Mouse (Mus musculus) CD4-positive, CD25-positive, alpha-beta regulatory T cell, adult 4 months (primary cell): Measurements from ENCODE around the gene Lzts3. TPM values are rescaled to one million over a fixed set of nuclear protein-coding genes. Genes with fewer than 3 reads are reported as not detected.

Source experiments
- ATAC-seq: one replicate; pipeline ENCODE4 v1.8.0; 2017
- polyA plus RNA-seq, 2 experiments: library from polyadenylated mRNA; unstranded; fragments of 100-300 nt; shearing (Covaris generic); gene quantifications; one replicate each; pipeline ENCODE4 v1.2.1; 2017

Lzts3 gene
- polyA plus RNA-seq, 2 experiments from 2014 or later: 0.15 to 0.35 TPM

DNA sequence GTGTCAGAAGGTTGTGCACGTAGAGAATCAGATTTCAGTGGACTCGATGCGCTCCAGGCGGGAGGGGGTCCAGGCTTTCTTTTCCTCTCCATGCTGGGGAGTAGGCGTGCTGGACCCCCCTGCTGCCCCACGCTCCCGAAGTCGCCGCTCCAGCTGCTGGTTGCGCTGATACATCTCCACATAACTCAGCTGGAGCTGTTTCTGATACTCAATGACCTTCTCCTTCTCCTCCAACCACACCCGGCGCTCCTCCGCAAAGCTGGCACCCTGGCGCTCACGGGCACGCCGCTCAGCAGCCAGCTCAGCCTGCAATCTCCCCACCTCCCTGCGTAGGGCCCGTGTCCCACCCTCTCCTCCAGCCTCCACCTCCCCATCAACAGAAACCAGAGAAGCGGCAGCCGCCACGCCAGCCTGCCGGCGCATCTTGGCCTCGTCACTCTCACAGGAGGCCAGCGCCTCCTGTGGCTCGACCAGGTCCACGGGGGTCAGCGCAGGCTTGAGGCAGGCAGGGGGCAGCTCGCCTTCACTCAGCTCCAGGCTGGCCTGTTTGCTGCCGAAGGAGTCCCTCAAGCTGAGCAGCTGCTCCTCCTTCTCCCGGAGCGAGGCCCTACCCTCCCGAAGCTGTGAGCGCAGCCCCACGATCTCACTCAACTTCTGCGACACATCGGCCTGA lies 7.7 kb downstream of the Lzts3 start:
- peak; percentile 19 for ATAC-seq

DNA sequence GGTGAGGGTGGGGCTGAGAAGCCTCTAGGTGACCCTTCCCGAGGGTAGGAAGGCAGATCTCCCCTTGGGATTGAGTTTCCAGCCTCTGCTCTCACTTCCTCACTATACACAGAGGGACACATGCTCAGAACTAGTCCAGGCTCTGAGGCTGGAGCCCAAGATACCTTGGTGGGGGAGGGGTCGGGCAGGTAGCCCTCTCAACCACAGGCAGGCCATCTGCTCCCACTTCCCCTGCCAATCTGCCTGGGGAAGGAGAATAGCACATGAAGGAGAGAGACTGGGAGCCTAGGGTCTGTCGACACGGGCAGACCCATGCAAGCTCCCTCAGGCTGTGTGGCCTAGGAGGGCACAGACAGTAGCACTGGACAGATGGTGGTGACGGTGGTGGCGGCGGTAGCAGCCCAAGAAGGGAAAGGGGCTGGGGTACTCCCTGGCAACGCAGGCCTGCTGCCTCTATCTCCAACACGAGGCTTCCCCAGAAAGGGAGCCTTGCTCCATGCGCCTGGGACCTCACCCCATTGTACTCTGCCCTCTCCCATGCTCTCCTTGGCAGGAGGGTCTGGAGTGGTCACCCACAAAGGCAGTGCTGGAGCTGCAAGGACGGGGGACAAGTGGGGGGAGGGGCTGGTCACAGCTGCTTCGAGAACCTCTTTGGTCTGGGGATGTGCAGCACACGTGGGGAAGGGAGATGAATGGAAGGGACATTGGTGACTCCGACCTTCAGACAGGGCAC lies 8.4 kb downstream of the Lzts3 start:
- no peak for ATAC-seq

DNA sequence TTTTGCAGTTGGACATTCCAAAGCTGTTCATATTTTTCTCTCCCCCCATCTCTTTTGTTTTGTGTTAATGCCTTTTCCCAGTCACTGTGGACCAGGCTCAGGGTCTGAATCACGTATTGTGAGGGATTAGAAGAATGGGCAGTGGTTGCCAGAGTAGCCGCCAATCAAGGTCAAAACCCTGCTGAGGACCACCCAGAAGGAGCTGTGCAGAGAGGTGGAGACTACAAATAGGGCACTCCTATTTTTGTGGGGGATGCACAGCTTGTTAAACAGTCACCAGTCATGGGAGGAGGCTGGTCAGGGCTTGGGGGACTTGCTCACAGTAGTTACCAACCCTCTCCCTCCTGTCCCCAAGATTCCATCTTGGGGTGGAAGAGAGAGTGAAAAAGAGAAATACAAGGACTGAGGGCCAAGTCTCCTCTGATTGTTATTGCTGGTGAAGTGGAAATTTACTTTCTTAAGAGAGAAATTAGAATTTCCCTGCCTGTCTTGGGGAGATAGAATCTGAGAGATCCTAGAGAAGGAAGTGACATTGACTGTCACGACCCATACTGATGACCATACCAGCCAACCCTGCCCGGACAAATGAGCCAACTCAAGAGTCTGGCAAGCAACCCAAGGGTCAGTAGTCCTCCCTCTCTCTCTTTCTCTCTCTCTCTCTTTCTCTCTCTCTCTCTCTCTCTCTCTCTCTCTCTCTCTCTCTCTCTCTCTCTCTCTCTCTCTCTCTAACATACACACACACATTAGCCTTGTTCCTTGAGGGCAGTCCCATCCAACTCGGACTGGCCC lies 9.5 kb downstream of the Lzts3 start:
- ATAC-seq: no peak

DNA sequence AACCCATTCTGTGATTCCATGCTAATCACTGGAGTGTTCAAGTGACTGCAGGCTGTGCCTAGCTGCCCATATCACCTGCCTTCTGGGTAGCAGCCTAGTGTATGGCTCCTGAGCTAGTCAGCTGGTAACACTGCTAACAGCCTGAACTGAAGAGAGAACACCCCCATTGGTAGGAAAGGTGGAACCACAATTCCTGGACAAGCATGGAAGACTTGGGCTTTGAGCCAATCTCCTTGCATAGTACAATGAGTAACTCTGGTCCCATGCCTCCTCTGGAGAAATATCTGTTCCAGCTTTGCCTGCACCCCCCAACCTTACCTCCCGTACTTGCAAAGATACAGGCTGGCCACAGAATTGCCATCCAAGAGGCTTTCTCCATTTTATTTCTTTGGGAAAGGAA lies 10.2 kb downstream of the Lzts3 start:
- ATAC-seq: no peak

DNA sequence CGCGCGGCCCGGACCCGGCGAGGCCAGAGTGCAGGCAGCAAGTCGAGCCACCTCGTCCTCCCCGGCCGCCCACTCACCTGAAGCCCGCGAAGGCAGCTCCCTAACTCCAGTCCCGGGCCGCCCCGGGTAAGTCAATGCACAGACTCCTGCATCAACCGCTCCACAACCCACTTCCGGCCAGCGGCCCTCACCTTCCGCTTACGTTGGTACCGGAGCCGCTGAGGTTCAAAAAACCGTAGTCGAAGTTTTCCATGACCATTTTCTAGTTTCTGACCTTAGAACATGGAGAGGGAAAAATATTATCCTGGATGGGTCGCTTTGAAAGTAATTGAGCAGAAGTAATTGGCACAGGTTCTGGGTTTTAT lies 12.8 kb downstream of the Lzts3 start, which contains the start of the genes Fastkd5 and Ubox5:
Fastkd5 (minus strand) TSS at position 189 of the 365 bp plus-strand sequence.
Ubox5 (minus strand) TSS at position 200 of the 365 bp plus-strand sequence.
- ATAC-seq: peak; percentile 93

DNA sequence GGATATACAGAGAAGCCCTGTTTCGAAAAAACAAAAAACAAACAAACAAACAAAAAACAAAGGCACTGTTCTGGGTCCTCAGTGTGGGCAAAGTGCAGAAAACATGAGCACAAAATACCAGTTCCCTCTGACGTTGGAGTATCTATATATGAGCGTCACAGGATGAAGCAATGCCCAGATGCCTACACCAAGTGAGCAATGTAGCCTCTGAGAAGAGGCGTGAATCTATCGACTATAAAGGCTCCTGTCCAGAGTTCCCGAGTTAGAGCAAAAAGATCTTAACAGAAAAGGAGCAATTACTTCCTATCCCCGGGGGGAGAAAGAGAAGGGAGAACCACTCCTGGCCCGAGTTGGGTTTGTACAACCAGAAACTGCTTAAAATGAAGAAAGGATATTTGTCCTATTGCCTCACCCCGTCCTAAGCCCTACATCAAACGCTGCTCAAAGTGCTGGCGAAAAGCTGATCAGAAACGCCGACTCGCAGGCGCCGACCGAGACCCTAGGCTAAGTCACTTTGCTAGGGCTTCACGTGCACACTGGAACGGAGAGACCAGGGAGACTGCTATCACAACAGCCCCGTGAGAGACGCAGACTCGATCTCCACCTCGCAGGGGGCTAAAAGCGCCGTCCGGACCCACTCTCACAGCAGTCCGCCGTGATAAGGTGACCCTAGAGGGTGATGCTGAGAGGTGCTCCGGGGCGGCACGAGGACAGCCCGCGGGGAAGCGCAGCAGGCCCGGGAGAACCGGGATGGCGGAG lies 13.3 kb downstream of the Lzts3 start:
- peak; percentile 24 for ATAC-seq

DNA sequence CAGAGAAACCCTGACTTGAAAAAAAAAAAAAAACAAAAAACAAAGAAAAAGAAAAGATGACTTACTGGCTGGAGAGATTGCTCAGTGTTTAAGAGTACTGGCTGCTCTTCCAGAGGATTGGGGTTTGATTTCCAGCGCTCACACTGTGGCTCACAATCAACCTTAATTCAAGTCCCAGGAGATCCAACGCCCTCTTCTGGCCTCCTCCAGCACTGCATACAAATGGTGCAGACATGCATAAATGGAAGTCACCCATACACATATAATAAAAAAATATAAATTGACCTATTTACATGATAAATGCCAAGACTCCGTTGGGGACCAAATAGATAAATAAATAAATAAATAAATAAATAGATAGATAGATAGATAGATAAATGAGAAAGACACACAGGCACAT lies 14.2 kb downstream of the Lzts3 start:
- ATAC-seq: no peak

DNA sequence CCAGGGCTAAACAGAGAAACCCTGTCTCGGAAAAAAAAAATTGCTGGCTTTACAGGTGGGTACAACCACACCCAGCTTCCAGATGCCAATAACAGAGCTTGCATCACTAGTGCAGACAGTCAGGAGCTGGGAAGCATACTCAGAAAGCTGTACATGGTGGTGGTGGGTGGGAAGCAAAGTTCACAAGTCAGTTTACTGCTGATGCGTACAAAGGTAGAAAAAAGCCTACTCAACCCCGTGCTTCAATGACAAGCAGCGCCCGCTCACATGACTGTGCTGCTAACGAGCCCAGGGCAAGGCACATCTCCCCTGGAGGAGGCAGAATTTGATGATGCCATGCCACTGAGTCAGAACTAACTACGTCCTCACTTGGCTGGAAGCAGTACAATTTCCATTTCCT lies 23.6 kb downstream of the Lzts3 start:
- ATAC-seq: no peak

DNA sequence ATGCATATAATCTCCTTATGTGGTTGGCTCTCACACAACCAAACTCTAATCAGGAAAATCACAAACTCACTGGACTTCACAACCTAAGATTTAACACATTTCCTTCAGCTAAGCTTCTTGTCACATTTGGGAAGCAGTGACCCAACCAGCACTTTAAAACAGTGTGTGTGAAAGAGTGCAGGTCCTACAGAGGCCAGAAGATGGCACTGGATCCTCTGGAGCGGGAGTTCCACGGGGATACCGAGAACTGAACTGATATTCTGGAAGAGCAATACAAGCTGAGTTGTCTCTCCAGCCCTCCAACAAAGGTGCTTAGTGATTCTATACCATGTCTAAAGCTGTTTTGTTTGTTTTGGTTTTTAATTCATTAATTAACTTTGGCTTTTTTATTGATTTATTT lies 29.5 kb downstream of the Lzts3 start:
- no peak for ATAC-seq

DNA sequence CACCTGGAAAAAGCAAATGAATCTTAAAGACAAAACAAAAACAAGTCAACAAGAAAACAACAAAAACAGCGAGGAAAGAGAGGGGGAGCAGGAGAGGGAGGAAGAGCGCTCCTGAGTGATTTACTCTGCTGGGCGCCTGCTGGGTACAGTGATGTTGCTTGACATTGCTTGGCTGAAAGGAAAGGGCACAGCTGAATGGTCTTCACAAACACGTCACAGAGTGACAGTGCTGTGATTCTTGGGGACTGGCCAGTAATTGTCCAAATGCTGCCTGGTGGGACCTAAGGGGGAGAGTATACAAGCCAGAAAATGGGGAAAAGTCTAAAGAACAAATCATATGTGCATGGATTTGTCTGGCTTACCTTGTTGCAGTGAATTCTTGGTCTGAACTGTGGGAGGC lies 40.4 kb downstream of the Lzts3 start:
- ATAC-seq: no peak

DNA sequence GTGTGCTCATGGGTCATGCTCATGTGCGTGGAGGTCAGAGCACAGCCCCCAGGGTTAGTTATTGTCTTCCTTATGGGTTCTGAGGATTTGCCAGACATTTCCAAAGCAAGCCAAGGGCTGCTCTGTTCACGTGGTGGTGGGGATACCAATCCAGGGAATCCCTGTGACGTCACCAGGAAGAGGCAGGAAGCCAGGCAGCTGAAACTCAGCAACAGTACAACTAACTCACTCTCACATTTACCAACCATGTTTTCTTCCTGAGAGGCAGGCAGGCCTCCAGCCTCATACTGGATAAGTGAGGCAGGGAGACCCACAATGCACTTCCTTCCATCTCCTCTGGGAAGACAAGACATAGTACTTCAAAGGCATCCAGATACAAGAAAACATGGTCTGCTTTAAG lies 44.2 kb downstream of the Lzts3 start:
- ATAC-seq: no peak

DNA sequence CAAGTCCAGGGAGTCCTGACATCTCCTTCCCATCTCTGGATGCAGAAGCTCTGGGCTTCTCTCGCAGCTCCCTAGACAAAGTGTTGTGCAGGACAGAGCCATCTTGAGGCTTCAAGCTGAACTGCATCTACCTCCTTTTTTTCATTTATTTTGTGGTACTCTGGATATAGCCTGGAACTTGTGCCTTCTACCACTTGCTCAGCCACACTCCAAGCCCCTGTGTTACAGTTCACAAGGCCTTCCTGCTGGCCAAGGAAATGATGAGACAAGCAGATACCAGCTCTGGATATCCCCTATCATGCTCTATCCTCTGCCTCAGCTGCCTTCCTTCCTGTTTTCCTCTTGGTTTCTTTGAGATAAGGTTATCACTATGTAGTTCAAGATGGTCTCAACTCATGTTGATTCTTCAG lies 45.0 kb downstream of the Lzts3 start:
- ATAC-seq: peak; percentile 49

DNA sequence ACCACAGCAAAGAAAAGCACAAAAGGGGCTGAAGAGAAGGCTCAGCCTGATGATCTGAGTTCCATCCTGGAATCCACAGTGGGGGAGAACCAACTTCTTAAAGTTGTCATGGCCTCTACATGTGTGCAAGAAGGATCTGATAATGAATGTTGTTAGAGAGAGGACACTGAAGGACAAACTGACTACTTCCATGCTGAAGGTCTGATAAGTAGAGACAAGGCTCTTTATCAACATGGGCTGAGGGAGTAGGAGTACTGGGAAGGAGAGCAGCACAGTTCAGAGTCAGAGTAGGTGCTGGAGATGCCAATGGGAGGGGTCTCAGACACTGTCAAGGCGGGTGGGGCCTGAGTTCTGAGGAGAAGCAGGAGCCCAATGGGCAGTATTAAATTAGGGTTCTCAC lies 47.0 kb downstream of the Lzts3 start:
- ATAC-seq: no peak

DNA sequence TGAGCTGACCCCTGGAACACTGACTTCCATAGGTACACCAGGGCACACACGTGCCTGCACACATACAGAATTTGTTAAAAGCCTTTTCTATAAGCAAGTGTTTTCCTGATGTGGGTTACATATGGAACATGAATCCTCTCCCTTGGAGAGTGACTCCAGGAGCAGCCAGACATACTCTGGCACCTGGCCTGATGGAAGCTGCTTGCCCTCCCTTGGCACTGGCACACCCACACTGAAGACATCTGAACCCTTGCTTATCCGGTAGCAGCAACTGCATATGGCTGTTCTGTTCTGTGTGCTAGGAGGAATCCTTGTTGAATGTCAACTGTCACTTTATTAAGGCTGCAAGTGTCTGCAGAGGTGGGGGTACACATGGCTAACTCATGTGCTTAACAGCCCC lies 51.6 kb downstream of the Lzts3 start:
- ATAC-seq: no peak

DNA sequence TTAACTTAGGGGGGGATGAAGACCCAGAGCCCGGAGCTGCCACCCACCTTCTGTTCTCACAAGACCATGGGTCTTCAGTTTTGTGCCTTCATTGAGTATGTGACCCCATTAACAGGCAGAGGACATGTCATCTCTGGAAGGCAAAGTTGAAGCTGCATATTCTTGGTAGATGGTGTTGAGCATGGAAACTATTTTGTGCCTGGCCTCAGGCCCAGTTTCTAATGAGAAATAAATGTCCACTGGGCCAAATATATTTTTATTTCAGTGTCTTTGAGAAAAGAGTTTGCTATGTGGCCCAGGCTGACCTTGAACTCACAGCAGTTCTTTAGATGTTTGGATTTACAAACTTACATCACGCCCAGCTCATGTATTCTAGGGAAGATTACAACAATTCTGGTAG lies 52.8 kb downstream of the Lzts3 start:
- ATAC-seq: no peak

DNA sequence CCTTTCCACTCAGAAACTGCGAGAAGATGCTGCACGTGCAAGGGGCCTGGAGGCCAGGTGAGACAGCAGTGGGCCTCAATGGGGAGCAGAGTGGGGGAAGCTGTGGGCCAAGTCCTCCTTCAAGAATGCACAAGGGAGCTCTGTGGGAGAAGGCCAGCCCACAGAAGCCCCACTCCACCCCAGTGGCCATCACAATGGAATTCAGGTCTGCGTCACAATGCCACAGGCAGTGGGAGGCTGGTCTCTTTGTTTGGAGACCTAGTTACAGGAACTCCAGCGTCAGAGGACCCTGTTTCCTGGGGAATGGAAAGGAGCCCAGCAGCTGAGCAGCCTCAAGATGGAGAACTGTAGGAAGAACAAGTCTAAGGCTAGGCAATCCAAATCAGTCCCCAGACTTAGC lies 53.4 kb downstream of the Lzts3 start:
- no peak for ATAC-seq

DNA sequence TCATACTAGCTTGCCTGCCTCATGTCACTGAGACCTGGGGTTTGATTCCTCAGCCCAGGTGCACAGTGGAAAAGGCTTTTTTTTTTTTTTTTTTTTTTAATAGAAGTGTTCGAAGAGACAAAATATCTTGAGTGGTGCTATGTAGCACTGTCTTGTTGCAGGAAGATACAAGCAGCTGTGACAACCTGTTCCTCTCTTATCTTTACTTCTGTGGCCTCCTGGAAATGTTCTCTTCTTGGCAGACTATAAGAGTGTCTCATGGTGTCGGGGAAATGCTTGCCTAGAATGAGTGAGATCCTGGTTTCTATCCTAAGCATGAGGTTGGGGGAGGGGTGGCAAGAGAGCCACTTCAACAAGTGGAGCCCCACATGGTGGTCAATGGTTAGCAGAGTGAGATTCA lies 54.2 kb downstream of the Lzts3 start:
- ATAC-seq: no peak

DNA sequence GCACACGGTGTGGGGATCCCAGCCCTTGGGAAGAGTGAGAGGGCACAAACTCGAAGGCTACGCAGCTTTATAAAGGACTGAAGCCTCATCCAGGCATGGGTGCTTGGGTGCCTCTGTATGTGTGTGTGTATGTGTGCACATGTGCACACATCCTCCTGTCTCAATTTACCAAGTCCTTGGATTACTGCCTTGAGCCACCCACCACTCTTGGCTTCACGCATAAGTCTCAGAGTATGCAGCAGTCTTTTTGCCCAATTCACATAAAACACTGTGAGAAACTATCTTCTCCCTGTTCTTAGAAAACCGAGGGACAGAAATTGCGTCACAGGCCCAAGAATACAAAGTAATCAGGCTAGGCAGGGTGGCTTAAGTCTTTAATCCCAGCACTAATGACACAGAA lies 56.6 kb downstream of the Lzts3 start:
- ATAC-seq: no peak

DNA sequence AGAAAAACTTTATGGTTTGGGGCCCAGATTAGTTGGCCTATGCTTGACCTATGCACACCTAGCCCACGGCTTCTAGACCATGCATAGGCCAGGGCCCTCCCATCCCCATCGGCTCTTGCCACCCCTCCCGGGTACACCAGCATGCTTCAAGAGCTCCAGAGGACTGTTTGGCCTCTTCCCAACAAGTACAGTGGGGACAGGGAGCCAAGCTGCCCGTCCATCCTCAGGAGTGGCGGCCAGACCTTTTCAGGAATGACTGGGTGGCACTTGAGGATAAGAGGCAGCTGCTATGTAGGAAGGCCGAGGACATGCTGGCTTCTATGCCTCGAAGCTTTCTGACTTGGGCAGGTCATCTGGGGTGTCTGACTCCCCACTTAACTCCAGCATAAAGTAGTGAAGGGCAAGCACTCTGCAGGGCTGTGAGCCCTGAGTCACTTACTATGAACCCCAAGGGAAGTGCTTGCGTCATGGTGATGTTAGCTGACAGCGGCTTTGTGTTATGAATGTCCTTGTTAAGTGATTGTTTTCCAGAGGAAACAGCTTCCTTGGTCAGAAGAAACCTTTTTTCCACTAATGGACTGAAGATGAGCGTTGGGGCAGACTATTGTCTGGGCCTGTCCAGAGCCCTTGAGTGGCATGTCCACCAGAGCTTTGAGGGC lies 58.6 kb downstream of the Lzts3 start:
- ATAC-seq: no peak
